Mouse (Mus musculus) hindlimb bud, embryonic 11.5 days (tissue): ENCODE results near the gene Actl6b.
"Not testable (repeated sequence)": the region's sequence is repeated elsewhere in the genome, so short reads cannot be mapped to it uniquely, and the experiment has no call there.

Experiments
- DNase-seq: peaks from one replicate; pipeline ENCODE4 v3.0.0-alpha.2; 2012; ENCODE audit warnings: low read depth, low spot score; ENCODE audit errors: extremely low spot score

Gene Actl6b

GRCm38 (mm10) chr5:137600281-137600618 lies 46.9 kb downstream of the Actl6b start:
- no peak for DNase-seq

- DNase-seq: peak; percentile 97
These were observed 47.5 kb downstream of the Actl6b start, which contains the start of gene Mospd3 for GRCm38 (mm10) chr5:137600619-137601364. Gene Mospd3, minus strand, starts transcription at chr5:137601058.

- DNase-seq: no peak
These were observed 48.0 kb downstream of the Actl6b start for GRCm38 (mm10) chr5:137601365-137601729.

GRCm38 (mm10) chr5:137607860-137608653 lies 54.7 kb downstream of the Actl6b start:
- DNase-seq: no peak

- no peak for DNase-seq
These were observed 55.4 kb downstream of the Actl6b start for GRCm38 (mm10) chr5:137608654-137609190.

GRCm38 (mm10) chr5:137609292-137609691 lies 56.0 kb downstream of the Actl6b start:
- no peak for DNase-seq

- DNase-seq: no peak
These were observed 56.7 kb downstream of the Actl6b start for GRCm38 (mm10) chr5:137610056-137610455.

- peak; percentile 93 for DNase-seq
These were observed 57.4 kb downstream of the Actl6b start for GRCm38 (mm10) chr5:137610548-137611244.

GRCm38 (mm10) chr5:137611245-137611602 lies 57.9 kb downstream of the Actl6b start:
- no peak for DNase-seq

GRCm38 (mm10) chr5:137613076-137613475 lies 59.8 kb downstream of the Actl6b start:
- DNase-seq: no peak

GRCm38 (mm10) chr5:137613550-137613949 lies 60.2 kb downstream of the Actl6b start, which contains the start of gene Pcolce:
Gene Pcolce, minus strand, starts transcription at chr5:137613784.
- no peak for DNase-seq

- DNase-seq: not testable (repeated sequence)
These were observed 61.6 kb downstream of the Actl6b start for GRCm38 (mm10) chr5:137614921-137615320.

GRCm38 (mm10) chr5:137615347-137615746 lies 62.0 kb downstream of the Actl6b start:
- DNase-seq: no peak
